Mouse (Mus musculus) liver, embryonic 14.5 days (tissue): Measurements from ENCODE around the gene Dgkz.

Source experiments
- CTCF ChIP-seq: IDR thresholded peaks from 2 replicates; pipeline ENCODE4 v1.5.1; 2016; ENCODE audit warnings: antibody characterized with exemption, low read depth, control low read depth
- EP300 ChIP-seq: IDR thresholded peaks from 2 replicates; pipeline ENCODE4 v1.6.1; 2016; ENCODE audit warnings: antibody characterized with exemption, low read depth

DNA sequence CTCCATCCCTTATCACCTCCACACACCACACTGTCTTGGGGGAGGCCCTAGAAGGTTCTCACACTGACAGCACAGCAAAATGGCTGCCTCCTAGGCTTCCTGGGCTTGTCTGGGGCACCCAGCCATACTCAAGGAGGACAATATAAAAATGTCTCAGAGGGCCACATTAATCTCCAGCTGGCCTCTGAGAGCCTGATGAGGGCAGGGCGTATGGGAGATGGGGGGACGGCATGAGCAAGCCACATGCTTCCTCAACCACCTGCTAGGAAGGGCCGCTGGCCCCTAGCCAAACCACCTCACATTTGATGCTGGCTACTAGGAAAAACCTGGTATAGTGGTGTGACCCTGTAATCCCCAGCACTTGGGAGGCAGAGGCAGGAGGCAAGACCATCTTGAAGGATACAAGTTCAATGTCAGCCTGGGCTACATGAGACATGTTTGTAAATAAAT, 26.8 kb downstream of the Dgkz start:
- TF ChIP-seq CTCF (no peak), EP300 (no peak)
